Mouse (Mus musculus) CH12.LX (cell line): ENCODE results near the gene Vps33b. TPM values are rescaled to one million over a fixed set of nuclear protein-coding genes. Genes with fewer than 3 reads are reported as not detected.

Source experiments
- DNase-seq: peaks from one replicate; pipeline ENCODE4 v3.0.0-alpha.2; 2013; ENCODE audit errors: extremely low read depth
- H3K27ac ChIP-seq: 2 replicates; pipeline ENCODE4 v1.5.1; 2012; ENCODE audit warnings: low read depth, mild to moderate bottlenecking, control low read depth, moderate library complexity; ENCODE audit not compliant: insufficient read depth
- H3K27me3 ChIP-seq: replicated peaks from 2 replicates; pipeline ENCODE3; 2012; ENCODE audit warnings: inconsistent platforms
- H3K36me3 ChIP-seq, 2 experiments: replicated peaks in 1 of 2; 2 replicates each; pipeline versions ENCODE3 to v1.6.1; 2012; ENCODE audit warnings: inconsistent platforms in 1 of 2, low read length in 1 of 2, mild to moderate bottlenecking in 1 of 2, mixed read lengths in 1 of 2, moderate library complexity in 1 of 2; ENCODE audit not compliant: control insufficient read depth in 1 of 2, insufficient read depth in 1 of 2
- H3K4me1 ChIP-seq, 2 experiments: 2 replicates each; pipeline ENCODE4 v1.6.1; 2012; ENCODE audit warnings: inconsistent platforms in 1 of 2, moderate library complexity in 1 of 2; ENCODE audit not compliant: insufficient read depth in 2 of 2, control insufficient read depth in 1 of 2
- H3K4me2 ChIP-seq: 2 replicates; pipeline ENCODE4 v1.6.1; 2012; ENCODE audit warnings: low read depth, mild to moderate bottlenecking, control low read depth; ENCODE audit not compliant: poor library complexity, insufficient read depth, severe bottlenecking
- H3K4me3 ChIP-seq, 3 experiments: fragments of 150-350 bp in 1 of 3; sonication (generic) in 1 of 3; replicated peaks in 1 of 3; 2 replicates each; pipeline versions ENCODE3 to v1.5.1; 2011 to 2012; ENCODE audit warnings: low read depth in 2 of 3, low read length in 2 of 3, mild to moderate bottlenecking in 2 of 3, moderate library complexity in 2 of 3, control low read depth in 1 of 3, improper control_type of control experiment in 1 of 3, inconsistent platforms in 1 of 3, mixed read lengths in 1 of 3; ENCODE audit not compliant: poor library complexity in 1 of 3
- H3K79me2 ChIP-seq: replicated peaks from 2 replicates; pipeline ENCODE4 v1.6.1; 2012; ENCODE audit warnings: mild to moderate bottlenecking, moderate library complexity; ENCODE audit not compliant: control insufficient read depth, poor library complexity, insufficient read depth, severe bottlenecking; ENCODE audit errors: extremely low read depth
- H3K9ac ChIP-seq: 2 replicates; pipeline ENCODE4 v1.6.1; 2012; ENCODE audit warnings: low read depth, mild to moderate bottlenecking, control low read depth, moderate library complexity; ENCODE audit not compliant: insufficient read depth
- H3K9me3 ChIP-seq: replicated peaks from 2 replicates; pipeline ENCODE3; 2012; ENCODE audit warnings: low read length, inconsistent platforms, mixed read lengths
- BHLHE40 ChIP-seq: IDR thresholded peaks from 2 replicates; pipeline ENCODE4 v1.6.1; 2011; ENCODE audit warnings: mild to moderate bottlenecking, low read depth, low read length, improper control_type of control experiment
- CHD1 ChIP-seq: IDR thresholded peaks from 2 replicates; pipeline ENCODE4 v1.6.1; 2012; ENCODE audit warnings: low read depth, low read length, improper control_type of control experiment, inconsistent platforms
- CHD2 ChIP-seq: IDR thresholded peaks from 2 replicates; pipeline ENCODE4 v1.6.1; 2011; ENCODE audit warnings: low read length, improper control_type of control experiment
- CTCF ChIP-seq, 2 experiments: IDR thresholded peaks in 1 of 2; conservative IDR thresholded peaks in 1 of 2; 2 replicates each; pipeline ENCODE4 v1.5.1; 2011 to 2012; ENCODE audit warnings: low read depth in 2 of 2, low read length in 2 of 2, improper control_type of control experiment in 1 of 2, inconsistent platforms in 1 of 2, mild to moderate bottlenecking in 1 of 2, moderate library complexity in 1 of 2
- ELF1 ChIP-seq: IDR thresholded peaks from 2 replicates; pipeline ENCODE4 v1.6.1; 2014; ENCODE audit warnings: low read depth, mild to moderate bottlenecking, inconsistent platforms, low read length, improper control_type of control experiment
- GABPA ChIP-seq: IDR thresholded peaks from 2 replicates; pipeline ENCODE4 v1.6.1; 2012; ENCODE audit warnings: low read depth, low read length, improper control_type of control experiment, inconsistent platforms; ENCODE audit not compliant: insufficient replicate concordance
- HCFC1 ChIP-seq: IDR thresholded peaks from 2 replicates; pipeline ENCODE4 v1.6.1; 2012; ENCODE audit warnings: low read depth, mild to moderate bottlenecking, inconsistent platforms, low read length, improper control_type of control experiment
- IRF4 ChIP-seq: IDR thresholded peaks from 2 replicates; pipeline ENCODE4 v1.6.1; 2014; ENCODE audit warnings: low read depth, mild to moderate bottlenecking, inconsistent platforms, low read length, improper control_type of control experiment
- JUN ChIP-seq: IDR thresholded peaks from 2 replicates; pipeline ENCODE4 v1.6.1; 2011; ENCODE audit warnings: low read depth, mild to moderate bottlenecking, low read length, improper control_type of control experiment, moderate library complexity; ENCODE audit not compliant: insufficient read depth
- MAFK ChIP-seq: IDR thresholded peaks from 2 replicates; pipeline ENCODE4 v1.6.1; 2011; ENCODE audit warnings: low read length, improper control_type of control experiment; ENCODE audit not compliant: insufficient replicate concordance
- MAX ChIP-seq: IDR thresholded peaks from 2 replicates; pipeline ENCODE4 v1.6.1; 2011; ENCODE audit warnings: low read length, improper control_type of control experiment
- MEF2A ChIP-seq: IDR thresholded peaks from 2 replicates; pipeline ENCODE4 v1.6.1; 2014; ENCODE audit warnings: low read depth, mild to moderate bottlenecking, inconsistent platforms, low read length, improper control_type of control experiment, borderline replicate concordance
- MXI1 ChIP-seq: IDR thresholded peaks from 2 replicates; pipeline ENCODE4 v1.6.1; 2011; ENCODE audit warnings: mild to moderate bottlenecking, low read depth, low read length, improper control_type of control experiment
- NELFE ChIP-seq: IDR thresholded peaks from 2 replicates; pipeline ENCODE4 v1.6.1; 2011; ENCODE audit warnings: low read depth, low read length, improper control_type of control experiment
- NRF1 ChIP-seq: IDR thresholded peaks from 2 replicates; pipeline ENCODE4 v1.6.1; 2014; ENCODE audit warnings: low read depth, mild to moderate bottlenecking, inconsistent platforms, low read length, improper control_type of control experiment, moderate library complexity
- PAX5 ChIP-seq: IDR thresholded peaks from 2 replicates; pipeline ENCODE4 v1.6.1; 2012; ENCODE audit warnings: low read length, inconsistent platforms, mixed read lengths
- POLR2A ChIP-seq: IDR thresholded peaks from 2 replicates; pipeline ENCODE4 v1.6.1; 2011; ENCODE audit warnings: low read depth, mild to moderate bottlenecking, improper control_type of control experiment, low read length
- POLR2AphosphoS2 ChIP-seq: IDR thresholded peaks from 2 replicates; pipeline ENCODE4 v1.6.1; 2011; ENCODE audit warnings: low read depth, low read length, improper control_type of control experiment
- RAD21 ChIP-seq: IDR thresholded peaks from 2 replicates; pipeline ENCODE4 v1.6.1; 2011; ENCODE audit warnings: low read depth, mild to moderate bottlenecking, low read length, improper control_type of control experiment, moderate library complexity
- RCOR1 ChIP-seq: conservative IDR thresholded peaks from 2 replicates; pipeline ENCODE4 v1.6.1; 2012; ENCODE audit warnings: low read depth, mild to moderate bottlenecking, inconsistent platforms, low read length, improper control_type of control experiment
- SIN3A ChIP-seq: IDR thresholded peaks from 2 replicates; pipeline ENCODE4 v1.6.1; 2012; ENCODE audit warnings: low read length, improper control_type of control experiment, inconsistent platforms
- SMC3 ChIP-seq: IDR thresholded peaks from 2 replicates; pipeline ENCODE4 v1.6.1; 2011; ENCODE audit warnings: low read depth, low read length, improper control_type of control experiment
- TBP ChIP-seq: conservative IDR thresholded peaks from 2 replicates; pipeline ENCODE4 v1.6.1; 2011; ENCODE audit warnings: low read depth, low read length, improper control_type of control experiment
- TCF12 ChIP-seq: IDR thresholded peaks from 2 replicates; pipeline ENCODE4 v1.6.1; 2014; ENCODE audit warnings: low read depth, mild to moderate bottlenecking, inconsistent platforms, low read length, improper control_type of control experiment
- UBTF ChIP-seq: IDR thresholded peaks from 2 replicates; pipeline ENCODE4 v1.6.1; 2012; ENCODE audit warnings: low read depth, mild to moderate bottlenecking, inconsistent platforms, low read length, improper control_type of control experiment, moderate library complexity
- USF1 ChIP-seq: IDR thresholded peaks from 2 replicates; pipeline ENCODE4 v1.6.1; 2014; ENCODE audit warnings: low read depth, mild to moderate bottlenecking, inconsistent platforms, low read length, improper control_type of control experiment
- USF2 ChIP-seq: conservative IDR thresholded peaks from 2 replicates; pipeline ENCODE4 v1.6.1; 2011; ENCODE audit warnings: low read depth, low read length, improper control_type of control experiment
- ZKSCAN1 ChIP-seq: IDR thresholded peaks from 2 replicates; pipeline ENCODE4 v1.6.1; 2012; ENCODE audit warnings: low read depth, inconsistent platforms, low read length, improper control_type of control experiment, borderline replicate concordance
- ZMIZ1 ChIP-seq: IDR thresholded peaks from 2 replicates; pipeline ENCODE4 v1.6.1; 2012; ENCODE audit warnings: low read depth, mild to moderate bottlenecking, inconsistent platforms, low read length, improper control_type of control experiment
- ZNF384 ChIP-seq: IDR thresholded peaks from 2 replicates; pipeline ENCODE4 v1.6.1; 2012; ENCODE audit warnings: low read depth, low read length, improper control_type of control experiment, inconsistent platforms
- dilution Hi-C: fragments of 300-500 bp; cut with MboI; formaldehyde crosslinking; loops from 2 replicates; pipeline ENCODE4 v1.14.3; 2020; ENCODE audit warnings: low sequenced_read_pairs; ENCODE audit not compliant: extremely low pct_unique_long_range_greater_than_20kb, extremely low pct_ligation_motif_present
- in situ Hi-C: fragments of 300-500 bp; cut with MboI; formaldehyde crosslinking; loops from 3 replicates; pipeline ENCODE4 v1.14.3; 2019; ENCODE audit warnings: low sequenced_read_pairs, low pct_ligation_motif_present, low pct_unique_long_range_greater_than_20kb, mixed read lengths
- polyA plus RNA-seq: library from polyadenylated mRNA; unstranded; fragments of >175 nt; gene quantifications from 2 replicates; pipeline ENCODE4 v1.2.1, GENCODE M21; 2012; ENCODE audit warnings: low read depth; ENCODE audit not compliant: insufficient read length
- total RNA-seq, 2 experiments: library from RNA; depleted of rRNA; stranded (reverse); fragments of 300-350 nt in 1 of 2; fragments of >200 nt in 1 of 2; gene quantifications; 2 replicates each; pipeline ENCODE4 v1.2.3; 2012 to 2014

The Vps33b gene
- total and polyA plus RNA-seq, 3 experiments, result 15.5 to 23.2 (median 16.6) TPM

DNA sequence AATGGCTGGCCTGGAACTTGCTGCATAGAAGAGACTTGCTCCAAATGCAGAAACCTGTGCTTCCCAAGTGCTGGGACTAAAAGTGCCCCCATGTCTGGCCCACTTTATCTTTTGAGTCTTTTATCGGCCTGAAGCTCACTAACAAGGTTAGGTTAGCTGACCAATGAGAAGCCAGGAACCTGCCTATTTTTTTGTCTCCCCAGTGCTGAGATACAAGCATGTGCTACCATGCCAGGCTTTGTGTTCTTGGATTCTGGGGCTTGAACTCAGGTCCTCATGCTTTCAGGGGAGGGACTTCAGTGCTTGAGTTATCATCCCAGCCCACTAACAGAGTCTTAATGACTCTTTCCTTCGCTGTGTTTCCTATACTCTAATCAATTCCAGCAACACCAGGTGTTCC, 11.7 kb upstream of the Vps33b start:
- Histone ChIP-seq H3K27me3 (no peaks in the 10 kb centered on the region), H3K9ac (no peak overlapping the region), H3K4me1 (peaks cover 0 to 20% of the 10 kb centered on the region in 2 experiments; a peak in 2 of 4 replicates), H3K4me2 (no peak overlapping the region), H3K4me3 (no peak overlapping the region), H3K27ac (no peak overlapping the region), H3K36me3 (no peaks in the 10 kb centered on the region), H3K79me2 (peaks cover 15% of the 10 kb centered on the region), H3K9me3 (no peaks in the 10 kb centered on the region)
- TF ChIP-seq ZKSCAN1 (no peak), USF2 (no peak), NELFE (no peak), RAD21 (no peak), UBTF (no peak), ZNF384 (no peak), ZMIZ1 (no peak), TCF12 (no peak), ELF1 (no peak), CHD1 (no peak), GABPA (no peak), IRF4 (no peak), MXI1 (no peak), JUN (no peak), USF1 (no peak), MAX (no peak), RCOR1 (no peak), HCFC1 (no peak), MAFK (no peak)
- DNase-seq, result no peak
- in situ Hi-C loops (loop anchor here (25.0 kb wide), 1 partner anchor 245 kb away; the partner anchor contains the start of gene Zfp710), dilution Hi-C loops (no loop called here)

GRCm38 (mm10) chr7:80260625-80261371, 8.7 kb upstream of the Vps33b start, which contains the start of gene Ngrn:
Gene Ngrn (plus strand): TSS chr7:80261215.
- Histone ChIP-seq H3K27ac (peak within 1 kb of the TSS; percentile 49), H3K4me2 (peak within 1 kb of the TSS; percentile 78), H3K9me3 (no peaks in the 10 kb centered on the region), H3K27me3 (no peaks in the 10 kb centered on the region), H3K36me3 (peaks cover 20 to 28% of the 10 kb centered on the region in 2 experiments), H3K79me2 (peaks cover 23% of the 10 kb centered on the region), H3K9ac (peak within 1 kb of the TSS; percentile 81), H3K4me3 (peak within 1 kb of the TSS; percentile 80 to 99 (median 83)), H3K4me1 (peaks cover 3 to 23% of the 10 kb centered on the region in 2 experiments; a peak in 2 of 4 replicates)
- dilution Hi-C loops (no loop called here), in situ Hi-C loops (loop anchor here (25.0 kb wide), 1 partner anchor 248 kb away; the partner anchor contains the start of gene Zfp710)
- peak; percentile 90 for DNase-seq
- TF ChIP-seq POLR2A (peak; percentile 90), JUN (no peak), PAX5 (no peak), MAFK (no peak), BHLHE40 (0 out of 2 replicates have a peak, but pooled peaks have one; percentile 14), NRF1 (peak; percentile 18; the same call in 1 of the 2 replicates), USF2 (no peak), ZMIZ1 (peak; percentile 87), SMC3 (no peak), CHD2 (peak; percentile 72), POLR2AphosphoS2 (peak; percentile 95), UBTF (no peak), SIN3A (peak; percentile 92), MEF2A (peak; percentile 36; the same call in 1 of the 2 replicates), TCF12 (peak; percentile 84), TBP (peak; percentile 89), NELFE (peak; percentile 97), ELF1 (peak; percentile 97), CTCF (conservative IDR thresholded peaks at IDR 0.05 in 1 of 2, IDR thresholded peaks at IDR 0.05 in 1 of 2; ENCODE audit: low read depth in 2 of 2, low read length in 2 of 2) (no peak; a peak in 1 of 4 replicates), RAD21 (no peak), USF1 (no peak)
